Mouse (Mus musculus): Measurements from ENCODE around the gene Lalba.

DNA sequence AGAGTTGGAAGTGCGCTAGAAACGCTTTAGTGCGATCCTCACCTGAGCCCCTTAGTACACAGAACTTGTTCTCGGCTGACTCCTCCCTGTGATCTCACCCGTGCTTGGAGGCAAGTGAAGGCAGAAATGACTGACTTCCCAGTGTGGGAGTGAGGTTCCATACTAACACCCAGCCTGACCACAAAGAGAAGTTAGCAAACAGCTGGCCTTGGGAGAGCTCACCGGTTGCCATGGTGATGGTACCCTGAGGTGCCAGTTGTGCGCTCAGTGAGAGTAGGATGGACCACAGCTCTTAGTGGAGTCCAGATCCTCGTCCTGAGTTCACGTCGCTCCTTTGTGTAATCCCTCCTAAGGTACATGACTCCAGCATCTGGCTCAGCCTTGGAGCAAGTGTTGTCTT lies 7.6 kb downstream of the Lalba start:
- no peak for TF ChIP-seq CTCF (IDR thresholded peaks at IDR 0.05; ENCODE audit: low read depth, low read length)
- no peak for TF ChIP-seq EP300 (IDR thresholded peaks at IDR 0.05; ENCODE audit: insufficient read depth, low read depth, low read length)
